Mouse (Mus musculus) cerebellum, postnatal 4 days (tissue): ENCODE measurements around the gene Ccndbp1.
A peak's percentile ranks its signal among the peaks of the same experiment; 100 is the strongest.
"Not testable (repeated sequence)": the region's sequence is repeated elsewhere in the genome, so short reads cannot be mapped to it uniquely, and the experiment has no call there.

Experiments used
- DNase-seq, 2 experiments: peaks; one replicate each; pipeline ENCODE4 v3.0.0; 2022; ENCODE audit warnings: low spot score in 2 of 2, mixed read lengths in 1 of 2

Ccndbp1 gene

DNA sequence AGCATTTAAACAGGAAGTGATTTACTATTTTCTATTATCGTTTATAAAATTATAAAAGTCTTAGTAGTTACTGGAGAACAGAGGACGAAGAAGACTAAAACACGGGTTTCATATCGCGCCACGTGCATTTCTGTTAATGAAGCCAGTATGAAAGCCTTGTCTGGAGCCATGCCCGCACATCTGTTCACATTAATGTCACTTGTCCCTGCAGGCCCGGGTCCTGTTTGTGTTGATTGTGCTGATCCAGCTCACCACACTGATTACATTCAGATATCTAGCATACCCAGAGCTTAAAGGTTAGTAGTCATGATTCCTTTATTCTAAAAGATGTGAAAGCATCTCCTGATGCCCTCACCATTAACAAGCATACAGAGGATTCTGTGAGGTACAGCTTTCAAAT is 9.3 kb upstream of the Ccndbp1 start:
- no peak for DNase-seq

DNA sequence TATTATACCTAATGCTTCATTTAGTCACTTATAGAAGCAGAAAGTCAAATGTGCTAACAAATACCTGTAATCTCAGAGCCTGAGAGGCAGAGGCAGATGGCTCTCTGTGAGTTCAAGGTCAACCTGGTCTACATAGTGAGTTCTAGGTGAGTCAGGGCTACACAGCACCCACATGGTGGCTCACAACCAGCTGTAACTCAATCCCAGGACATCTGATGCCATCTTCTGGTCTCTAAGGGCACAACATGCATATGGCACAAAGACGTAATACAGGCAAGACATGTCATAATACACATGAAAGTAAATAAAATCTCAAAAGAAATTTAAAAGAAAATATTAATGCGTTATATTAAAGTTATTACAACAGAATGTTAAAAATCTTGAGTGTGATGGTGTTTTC is 4.6 kb upstream of the Ccndbp1 start:
- no peak for DNase-seq

DNA sequence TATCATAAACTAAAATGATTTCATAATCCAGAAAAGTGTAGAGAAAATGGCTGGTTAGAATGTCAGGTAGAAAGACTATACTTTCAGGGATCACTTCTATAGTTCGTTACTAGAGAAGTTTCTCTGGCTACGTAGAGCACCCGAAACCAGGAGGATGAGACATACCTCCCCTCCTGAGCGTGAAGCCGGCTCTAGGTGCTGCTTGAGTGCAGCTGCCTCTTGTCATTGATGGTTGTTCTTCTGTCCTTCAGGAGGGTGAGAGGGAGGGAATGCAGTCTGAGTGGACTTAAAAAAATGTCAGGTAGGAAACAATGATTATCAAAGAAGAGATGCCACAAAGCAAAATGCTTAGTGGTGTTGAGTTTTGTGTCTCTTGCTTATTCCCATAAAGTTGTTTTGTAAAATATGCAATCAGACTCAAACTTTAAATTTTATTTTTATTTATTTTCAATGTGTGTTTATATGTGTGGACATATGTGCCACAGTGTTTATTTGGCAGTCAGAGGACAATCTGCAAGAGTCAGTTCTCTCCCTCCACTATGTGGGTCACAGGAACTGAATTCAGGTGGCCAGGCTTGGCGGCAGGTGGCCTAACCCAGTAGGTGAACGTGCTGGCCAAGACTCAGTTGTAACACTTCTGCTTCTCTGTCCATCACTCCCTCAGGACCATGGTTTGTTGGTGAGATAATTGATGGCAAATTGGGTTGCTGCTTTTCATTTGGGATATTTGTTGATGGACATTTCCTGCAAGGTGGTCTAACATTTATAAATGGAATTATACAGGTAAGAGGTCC is 4.0 kb upstream of the Ccndbp1 start:
- no peak for DNase-seq

DNA sequence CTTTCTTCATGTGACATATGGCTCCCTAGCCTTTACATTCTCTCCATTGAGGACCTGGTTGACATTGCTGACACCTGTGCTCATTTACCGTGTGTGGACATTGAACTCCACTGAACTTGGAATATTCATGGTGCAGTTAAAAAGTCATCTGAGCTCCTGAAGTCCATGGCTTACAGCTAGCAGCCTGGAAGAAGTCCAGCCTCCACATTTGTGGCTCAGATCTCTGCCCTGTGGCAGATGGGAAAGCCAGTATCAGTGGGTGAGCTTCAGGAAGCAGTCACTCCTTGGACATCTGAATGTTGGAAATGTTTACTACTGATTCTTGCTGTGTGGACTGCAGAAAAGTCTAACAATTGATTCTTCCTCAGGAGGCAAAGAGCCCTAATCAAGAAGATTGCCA is 1.2 kb upstream of the Ccndbp1 start:
- DNase-seq: no peak

DNA sequence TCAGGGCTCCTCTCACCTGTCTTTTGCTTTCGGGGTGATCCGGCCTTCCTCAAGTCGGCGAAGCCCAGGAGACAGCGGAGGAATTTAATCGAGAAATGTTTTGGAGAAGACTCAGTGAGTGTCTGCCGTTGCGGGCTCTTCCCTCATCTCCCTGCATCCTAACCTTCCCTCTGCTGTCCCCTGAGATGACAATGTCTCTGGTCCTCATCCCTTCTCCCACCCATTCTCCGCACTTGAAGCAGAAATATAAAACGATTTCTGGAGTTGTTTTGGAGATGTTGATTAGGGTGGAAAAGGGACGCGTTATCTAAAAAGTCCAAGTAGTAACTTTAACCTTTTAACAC is 433 bp downstream of the Ccndbp1 start:
- DNase-seq: no peak

DNA sequence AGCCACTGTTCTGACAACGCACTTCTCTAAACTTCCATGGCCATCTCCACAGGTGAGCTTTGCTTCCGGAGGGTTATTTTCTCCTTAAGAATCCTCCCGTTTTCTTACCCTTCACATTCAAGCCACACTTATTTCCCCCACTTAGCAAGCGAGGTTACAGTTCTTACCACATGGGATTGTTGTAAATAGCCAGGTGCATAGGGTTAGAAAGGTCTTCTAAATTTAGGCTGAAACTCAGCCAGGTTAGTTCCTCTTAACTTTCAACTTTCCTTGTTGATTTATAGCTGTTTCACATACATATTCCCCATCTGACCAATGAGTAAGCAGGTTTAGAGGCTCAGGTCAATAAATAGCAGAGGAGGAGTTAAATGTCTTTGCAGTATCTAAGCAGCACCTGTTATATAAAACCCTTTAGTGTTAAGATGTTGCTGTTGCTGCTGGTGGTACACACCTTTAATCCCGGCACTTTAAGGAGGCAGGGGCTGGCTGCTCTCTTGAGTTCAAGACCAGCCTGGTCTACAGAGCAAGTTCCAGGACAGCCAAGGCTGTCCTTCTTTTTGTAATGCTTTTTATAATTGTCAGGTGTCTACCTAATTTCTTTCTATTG is 971 bp downstream of the Ccndbp1 start:
- DNase-seq: no peak

DNA sequence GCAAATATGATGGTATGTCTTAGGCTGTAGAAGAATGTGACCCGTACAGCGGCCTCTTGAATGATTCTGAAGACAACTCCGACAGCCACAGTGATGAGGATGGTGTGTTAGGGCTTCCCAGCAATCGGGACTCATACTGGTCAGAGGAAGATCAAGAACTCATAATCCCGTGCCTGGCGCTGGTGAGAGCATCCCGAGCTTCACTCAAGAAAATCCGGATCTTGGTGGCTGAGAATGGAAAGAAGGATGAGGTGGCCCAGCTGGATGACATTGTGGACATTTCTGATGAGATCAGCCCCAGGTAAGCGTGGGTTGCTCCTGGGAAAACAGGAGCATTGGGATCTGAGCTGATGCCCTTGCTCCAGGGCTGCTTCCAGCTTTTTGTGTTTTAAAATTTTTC is 4.5 kb downstream of the Ccndbp1 start:
- DNase-seq: no peak

DNA sequence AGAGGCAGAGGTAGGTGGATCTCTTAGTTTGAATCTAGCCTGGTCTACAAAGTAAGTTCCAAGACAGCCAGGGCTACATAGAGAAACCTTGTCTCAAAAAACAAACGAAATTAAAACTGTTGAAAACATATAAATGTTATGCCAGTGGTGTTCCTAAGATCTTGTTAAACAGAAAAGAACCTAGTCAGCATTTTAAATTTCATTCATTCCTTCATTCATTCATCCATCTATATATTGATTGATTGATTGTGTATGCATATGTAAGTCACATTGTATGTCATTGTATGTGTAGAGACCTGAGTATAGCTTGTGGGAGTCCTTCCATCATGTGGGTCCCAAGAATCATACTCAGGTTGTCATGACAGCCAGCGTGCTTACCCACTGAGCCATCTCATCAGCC is 7.3 kb downstream of the Ccndbp1 start:
- DNase-seq: no peak

DNA sequence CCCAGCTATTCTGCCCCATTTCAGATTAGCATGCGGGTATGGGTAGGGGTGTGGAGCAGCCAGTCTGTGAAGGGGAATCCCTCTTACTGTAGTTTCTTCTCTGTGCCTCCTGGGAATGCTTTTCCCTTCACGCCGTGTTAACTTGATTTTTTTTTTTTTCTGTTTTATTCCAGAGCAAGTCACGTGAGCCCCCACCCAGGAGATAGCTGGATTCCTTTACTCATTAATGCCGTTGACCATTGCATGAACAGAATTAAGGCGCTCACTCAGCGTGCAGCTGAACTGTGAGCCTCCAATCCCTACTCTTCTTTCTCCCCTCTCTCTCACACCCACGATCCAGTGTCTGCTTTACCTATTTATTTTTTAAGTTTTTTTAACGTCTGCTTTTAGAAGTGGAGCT is 8.0 kb downstream of the Ccndbp1 start:
- no peak for DNase-seq

DNA sequence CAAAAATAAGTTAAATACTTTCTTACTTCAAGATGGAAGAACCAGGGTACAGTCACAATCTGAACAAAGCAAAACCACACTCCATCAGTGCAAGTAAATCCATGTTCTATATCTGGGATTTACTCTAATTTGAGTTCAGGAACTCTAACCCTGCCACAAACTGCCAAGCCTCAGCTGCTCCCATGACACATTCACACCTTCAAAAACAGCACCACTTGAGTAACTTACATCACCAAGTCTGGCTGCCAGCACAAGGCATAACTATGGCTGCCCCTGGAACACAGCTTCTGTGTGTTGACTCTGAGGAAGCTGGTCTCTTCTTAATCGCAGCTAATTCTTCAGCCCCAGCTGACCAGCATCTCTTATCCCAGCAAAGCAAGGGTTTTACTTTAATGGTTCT is 8.9 kb downstream of the Ccndbp1 start:
- DNase-seq: no peak

DNA sequence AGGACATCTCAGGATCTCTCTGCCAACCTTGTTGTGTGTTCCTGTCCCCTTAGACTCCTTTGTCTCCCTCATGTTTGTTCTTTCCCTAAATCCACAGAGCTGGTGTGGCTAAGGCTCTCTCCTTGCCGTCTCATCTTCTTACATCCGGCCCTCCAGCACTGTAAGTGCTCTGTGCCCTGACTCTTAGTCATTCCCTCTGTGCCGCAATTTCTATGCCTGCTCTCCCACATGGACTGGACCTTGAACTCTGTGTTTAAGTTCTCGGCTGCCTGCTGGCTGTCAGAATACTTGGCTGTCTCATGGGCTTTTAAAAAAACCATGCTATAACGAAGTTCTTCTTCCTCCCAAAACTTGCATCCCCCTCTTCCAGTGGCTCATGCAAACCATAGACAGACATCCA is 14.7 kb downstream of the Ccndbp1 start:
- no peak for DNase-seq

DNA sequence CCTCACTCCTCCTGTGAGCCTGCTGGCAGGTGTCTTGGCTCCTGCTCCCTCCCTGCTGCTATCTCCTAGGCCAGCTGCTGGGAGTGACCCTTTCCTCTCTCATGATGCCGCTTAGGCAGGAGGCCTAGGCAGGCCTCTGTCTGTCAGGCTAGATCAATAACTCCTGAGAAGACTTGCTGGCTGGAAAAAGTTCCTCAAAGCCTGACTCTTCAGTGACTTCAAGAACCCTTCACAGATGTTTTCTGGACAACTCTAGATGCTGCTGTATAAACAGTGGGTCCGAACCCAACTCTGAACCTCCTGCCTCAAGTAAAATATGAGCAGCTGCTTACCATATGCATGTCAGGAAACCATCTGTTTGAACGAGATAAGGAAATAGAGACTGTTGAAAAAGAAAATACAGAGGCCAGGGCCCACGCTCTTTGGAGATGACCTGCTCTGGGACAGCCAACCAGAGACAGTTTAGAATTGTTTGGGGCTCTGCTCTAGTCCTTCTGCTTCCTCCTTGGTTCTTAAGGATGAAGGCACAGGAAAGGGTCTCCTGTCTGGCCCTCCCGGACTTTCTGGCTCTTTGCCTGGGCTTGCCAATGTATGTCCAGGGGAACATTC is 28.6 kb downstream of the Ccndbp1 start, which contains the start of gene Epb42:
Epb42 (minus strand) TSS at position 340 of the 609 bp plus-strand sequence.
- DNase-seq: no peak

DNA sequence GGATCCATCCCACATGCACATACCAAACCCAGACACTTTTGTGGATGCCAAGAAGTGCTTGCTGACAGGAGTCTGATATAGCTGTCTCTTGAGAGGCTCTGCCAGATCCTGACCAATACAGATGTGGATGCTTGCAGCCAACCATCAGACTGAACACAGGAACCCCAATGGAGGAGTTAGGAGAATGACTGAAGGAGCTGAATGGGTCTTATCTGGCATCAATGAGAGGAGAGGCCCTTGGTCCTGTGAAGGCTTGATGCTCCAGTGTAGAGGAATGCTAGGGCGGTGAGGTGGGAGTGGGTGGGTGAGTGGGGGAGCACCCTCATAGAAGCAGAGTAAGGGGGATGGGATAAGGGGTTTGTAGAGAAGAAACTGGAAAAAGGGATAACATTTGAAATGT is 30.6 kb downstream of the Ccndbp1 start:
- DNase-seq: not testable (repeated sequence)

DNA sequence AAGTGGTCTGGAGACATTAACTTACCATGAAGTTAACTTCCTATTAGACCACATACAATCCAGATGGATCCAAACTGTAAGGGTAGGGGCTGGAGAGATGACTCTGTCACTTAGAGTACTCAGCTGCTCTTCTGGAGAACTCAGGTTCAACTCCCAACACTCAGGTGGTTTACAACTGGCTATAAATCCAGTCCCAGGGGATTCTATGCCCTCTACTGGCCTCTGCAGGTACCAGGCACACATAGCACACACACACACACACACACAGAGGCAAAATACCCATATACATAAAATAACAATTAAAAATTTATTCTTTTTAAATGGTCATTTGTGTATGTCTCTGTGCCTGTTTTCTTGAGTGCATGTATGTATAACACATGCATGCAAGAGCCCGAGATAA is 31.2 kb downstream of the Ccndbp1 start:
- DNase-seq: no peak

DNA sequence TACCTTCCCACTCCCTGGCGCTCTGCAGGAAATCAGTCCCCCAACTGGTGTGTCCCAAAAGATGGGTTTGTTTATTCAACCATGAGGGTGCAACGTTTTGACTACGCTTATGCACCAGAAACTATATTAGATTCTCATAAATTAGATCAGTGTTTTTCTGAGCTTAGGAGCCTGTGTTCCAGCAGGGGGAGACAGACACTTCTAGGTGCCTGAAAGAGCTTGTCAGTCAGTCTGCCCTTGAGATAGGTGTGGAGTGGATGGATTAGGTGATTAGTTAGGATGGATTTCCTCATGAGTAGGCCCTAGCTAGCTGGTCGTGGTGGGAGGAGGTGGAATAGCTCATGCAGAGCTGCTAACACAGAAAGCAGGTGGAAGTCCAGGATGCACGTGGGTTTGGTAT is 32.9 kb downstream of the Ccndbp1 start:
- DNase-seq: peak in 1 of 2 experiments; percentile 3

DNA sequence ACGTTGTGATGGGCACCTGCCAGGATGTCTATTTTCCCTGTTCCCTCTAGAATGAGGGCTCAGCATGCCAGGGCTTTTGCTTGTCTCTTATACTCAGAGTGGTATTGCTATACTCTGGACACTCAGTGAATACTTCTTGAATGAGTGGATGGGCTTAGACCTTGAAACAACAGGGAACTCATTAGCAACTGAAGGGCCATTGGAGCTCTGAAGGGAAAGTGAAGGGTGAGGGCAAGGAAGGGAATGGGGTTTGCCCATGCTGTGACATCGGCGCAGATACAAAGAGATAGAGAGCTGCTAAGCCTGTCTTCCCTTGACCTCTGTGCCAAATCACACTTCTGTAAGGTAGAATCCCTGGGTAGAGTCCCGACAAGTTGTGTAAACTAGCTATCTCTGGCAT is 37.5 kb downstream of the Ccndbp1 start:
- DNase-seq: no peak

DNA sequence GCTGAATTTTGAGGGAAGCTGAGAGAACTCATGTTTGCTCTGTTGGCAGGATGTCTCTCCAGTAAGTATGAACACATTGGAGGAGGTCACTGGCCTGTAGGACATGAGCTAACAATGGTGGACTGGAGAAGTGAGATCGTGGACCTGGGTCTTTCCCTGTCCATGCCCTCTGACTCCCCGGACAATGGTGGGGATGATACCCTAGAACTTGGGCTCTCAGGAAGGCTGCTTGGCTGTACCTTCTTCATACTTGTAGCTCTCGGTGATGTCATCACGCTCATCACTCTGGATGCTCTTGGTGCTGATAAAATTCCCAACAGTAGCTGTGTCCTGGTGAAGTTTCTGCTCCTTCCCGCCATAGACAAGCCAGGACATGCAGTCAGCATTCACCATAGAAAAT is 44.0 kb downstream of the Ccndbp1 start:
- DNase-seq: no peak

DNA sequence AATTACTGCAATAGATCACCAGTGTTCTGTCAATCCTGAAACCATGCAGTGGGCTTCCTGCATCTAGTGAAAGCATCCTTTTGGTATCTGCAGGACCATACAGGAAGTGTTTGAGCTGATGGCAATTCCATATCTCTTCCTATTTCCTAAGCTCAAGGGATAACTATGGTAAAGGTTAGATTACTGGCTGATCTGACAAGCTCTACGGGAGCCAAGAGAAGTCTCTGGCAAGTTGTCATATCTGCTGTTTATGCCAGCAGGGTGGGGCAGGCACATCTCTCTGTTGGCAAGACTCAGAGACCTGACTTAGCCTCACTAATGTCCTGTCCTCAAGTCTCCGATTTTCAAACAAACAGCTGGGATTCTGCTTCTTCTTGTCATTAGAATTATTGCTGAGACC is 45.9 kb downstream of the Ccndbp1 start:
- DNase-seq: no peak

DNA sequence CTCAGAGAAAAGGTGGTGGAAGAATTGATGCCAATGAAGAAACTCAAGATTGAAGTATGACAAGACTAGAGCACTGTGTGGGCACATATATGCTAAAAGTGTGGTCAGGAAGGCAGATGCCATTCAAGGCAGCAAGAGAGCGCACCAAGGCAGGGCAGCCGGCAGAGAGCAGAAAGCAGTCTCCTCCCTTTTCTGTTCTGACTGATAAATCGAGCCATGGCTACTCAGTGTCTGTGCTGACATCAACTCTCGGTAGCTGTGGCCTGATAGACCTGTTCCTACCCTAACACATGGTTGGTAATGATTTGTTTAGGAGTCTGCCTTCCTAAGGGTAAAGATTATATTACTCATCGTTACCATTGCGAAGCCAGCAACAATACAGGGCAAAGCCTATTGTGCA is 47.7 kb downstream of the Ccndbp1 start:
- DNase-seq: no peak

DNA sequence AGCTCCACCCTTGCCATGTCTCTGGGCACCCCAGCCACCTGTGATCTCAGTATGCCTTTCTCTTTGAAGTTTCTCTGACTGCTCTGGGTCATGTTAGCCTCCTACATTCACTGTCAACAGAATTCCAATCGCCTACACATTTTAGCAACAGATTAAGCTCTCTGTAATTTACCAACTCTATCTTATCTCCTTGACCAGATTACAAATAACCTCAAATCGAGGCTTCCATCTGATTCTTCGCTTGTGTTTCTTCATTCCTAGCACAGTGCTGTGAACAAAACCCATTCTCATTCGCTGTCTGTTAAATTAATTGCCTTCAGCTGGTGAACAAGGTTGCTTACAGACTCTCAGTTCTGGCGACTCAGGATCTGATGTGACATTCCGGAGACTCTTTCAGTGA is 49.8 kb downstream of the Ccndbp1 start:
- no peak for DNase-seq

DNA sequence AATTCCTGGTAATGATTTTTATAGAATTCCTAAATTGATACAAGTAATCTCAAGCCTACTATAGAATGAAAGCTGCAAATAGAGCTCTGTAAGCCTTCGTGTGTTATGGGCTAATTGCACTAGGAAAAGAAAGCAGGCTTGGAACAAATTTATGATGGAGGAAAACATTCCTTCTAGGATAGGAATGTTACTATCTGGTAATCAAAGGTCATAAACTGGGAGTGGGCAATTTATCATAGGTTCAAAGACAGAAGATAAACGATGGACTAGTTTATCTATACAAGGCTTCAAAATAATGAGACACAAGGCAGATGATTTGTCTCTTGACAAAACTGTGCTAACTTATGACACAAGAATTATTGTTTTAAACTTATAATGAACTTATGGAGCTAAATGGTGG is 53.1 kb downstream of the Ccndbp1 start:
- DNase-seq: no peak
